Mouse (Mus musculus) CH12F3 (cell line): Measurements from ENCODE around the gene Abca17.

Experiments
- in situ Hi-C: fragments of 300-500 bp; cut with MboI; formaldehyde crosslinking; loops from 2 replicates; pipeline ENCODE4 v1.14.3; 2020; ENCODE audit warnings: low sequenced_read_pairs

Abca17 gene

GRCm38 (mm10) chr17:24350926-24351759, at the start of gene Abca17:
Abca17 (minus strand) TSS chr17:24351068.
- in situ Hi-C loops, result no loop called here

DNA sequence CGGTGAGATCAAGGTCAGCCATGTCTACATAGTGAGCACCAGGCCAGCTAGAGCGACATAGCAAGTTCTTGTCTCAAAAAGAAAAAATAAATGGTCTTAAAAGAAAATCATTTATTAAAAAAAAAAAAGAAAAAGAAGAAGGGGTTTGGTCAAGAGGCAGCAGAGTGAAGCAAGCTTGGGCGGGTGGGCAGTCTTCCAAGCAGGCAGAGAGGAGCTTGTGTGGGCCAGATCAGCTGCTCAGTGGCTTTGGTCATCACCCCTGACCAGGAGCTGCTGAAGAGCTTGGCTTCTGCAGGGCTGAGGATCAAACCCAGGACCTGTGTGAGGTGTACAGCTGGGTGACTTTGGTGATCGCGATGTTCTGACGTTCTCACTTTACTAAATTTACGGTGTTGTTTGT, 43.6 kb upstream of the Abca17 start:
- in situ Hi-C loops, result no loop called here

- in situ Hi-C loops, result no loop called here
Observed at GRCm38 (mm10) chr17:24393527-24393926, 42.7 kb upstream of the Abca17 start.

- in situ Hi-C loops, result no loop called here
Observed at GRCm38 (mm10) chr17:24391149-24391548, 40.3 kb upstream of the Abca17 start.

GRCm38 (mm10) chr17:24389865-24390264, 39.0 kb upstream of the Abca17 start:
- in situ Hi-C loops, result no loop called here

DNA sequence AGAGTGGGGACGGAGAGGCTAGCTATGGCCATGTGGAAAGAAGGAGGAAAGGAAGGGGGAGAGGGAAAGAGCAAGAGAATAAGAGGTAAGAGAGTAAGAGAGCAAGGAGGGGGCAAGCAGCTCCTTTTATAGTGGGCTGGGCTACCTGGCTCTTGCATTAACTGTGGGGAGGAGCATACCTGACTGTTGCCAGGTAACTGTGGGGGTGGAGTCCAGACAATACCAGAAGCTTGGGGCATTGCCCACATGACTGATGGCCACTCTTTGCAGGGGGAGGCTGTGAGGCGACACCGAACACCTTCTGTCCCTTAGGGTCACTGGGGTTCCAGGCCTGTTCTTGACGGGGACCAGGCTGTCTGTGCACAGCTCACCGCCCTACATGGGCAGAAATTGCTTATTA, 37.8 kb upstream of the Abca17 start:
- in situ Hi-C loops, result no loop called here

DNA sequence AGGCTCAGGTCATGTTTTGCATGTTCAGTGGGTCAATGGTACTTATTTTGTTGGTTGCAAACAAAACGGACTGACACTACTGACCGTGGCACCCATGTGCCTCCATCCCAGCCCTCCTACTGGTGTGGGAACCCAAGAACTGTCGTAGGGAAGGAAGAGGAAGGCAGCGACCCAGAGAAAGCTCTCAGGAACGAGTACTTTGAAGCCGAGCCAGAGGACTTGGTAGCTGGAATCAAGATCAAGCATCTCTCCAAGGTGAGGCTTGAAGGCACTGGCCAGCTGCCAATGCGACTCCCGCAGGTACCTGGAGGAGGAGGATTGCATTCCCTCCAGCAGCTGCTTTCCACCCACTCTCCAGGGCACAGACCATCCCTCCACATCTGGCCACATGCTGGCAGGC, 32.9 kb upstream of the Abca17 start:
- in situ Hi-C loops, result no loop called here

DNA sequence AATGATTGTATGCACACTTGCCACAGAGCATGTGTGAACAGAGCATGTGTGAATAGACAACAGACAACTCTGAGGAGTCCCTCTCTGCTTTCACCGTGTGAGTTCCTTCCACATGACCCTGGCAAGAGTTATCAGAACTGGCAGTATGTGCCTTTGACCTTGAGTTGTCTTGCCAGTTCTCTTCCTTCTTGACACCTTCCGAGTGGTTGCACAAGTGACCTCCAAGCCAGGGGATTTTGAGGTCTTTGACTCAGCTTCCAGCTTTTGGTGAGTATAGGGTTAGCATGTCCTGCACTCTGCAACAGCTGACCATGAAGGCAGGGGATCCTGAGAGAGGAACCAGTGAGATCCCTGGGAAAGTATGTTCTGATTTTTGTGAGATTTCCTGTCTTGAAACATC, 27.6 kb upstream of the Abca17 start:
- in situ Hi-C loops, result no loop called here

- in situ Hi-C loops, result no loop called here
Observed at GRCm38 (mm10) chr17:24375886-24376285, 25.0 kb upstream of the Abca17 start.

DNA sequence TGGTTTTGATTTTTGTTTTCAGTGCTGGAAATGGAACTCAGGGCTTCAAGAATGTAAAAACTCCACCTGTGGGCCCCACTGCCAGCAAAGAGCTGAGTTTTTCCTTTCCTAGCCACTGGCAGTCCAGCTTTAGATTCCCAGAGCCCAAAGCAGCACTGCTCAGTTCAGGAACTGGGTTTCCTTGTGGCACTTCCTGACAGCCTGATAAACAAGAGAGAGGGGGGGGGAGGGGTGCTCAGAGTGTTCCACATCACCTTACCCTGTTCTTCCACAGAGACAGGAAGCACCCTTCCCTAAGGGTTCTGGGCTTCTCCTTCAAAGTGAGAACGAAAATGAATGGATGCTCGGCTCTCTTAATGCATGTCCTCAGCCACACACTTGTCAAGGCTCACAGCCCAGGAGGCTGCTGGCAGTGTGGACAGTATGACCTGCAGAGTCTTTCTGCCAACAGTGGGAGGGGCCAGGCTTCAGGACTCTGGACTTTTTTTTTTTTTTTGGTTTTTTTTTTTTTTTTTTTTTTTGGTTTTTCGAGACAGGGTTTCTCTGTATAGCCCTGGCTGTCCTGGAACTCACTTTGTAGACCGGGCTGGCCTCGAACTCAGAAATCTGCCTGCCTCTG, 24.3 kb upstream of the Abca17 start:
- in situ Hi-C loops, result no loop called here

DNA sequence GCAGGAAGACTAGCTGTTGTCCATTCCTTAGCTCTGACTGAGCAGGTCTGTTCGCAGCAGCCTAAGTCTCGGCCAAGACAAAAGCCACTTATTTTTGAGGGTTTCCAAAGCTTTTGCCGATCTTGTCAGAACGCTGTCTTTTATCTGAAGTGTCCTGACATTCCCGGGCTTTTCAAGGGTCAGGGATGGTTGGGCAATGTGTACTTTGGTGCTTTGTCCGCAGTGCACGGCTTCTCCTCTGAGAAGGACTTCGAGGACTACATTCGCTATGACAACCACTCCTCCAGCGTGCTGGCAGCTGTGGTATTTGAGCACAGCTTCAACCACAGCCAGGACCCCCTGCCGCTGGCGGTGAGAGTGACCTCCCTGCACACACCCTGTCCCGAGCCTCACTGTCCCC, 15.0 kb upstream of the Abca17 start:
- in situ Hi-C loops, result no loop called here

DNA sequence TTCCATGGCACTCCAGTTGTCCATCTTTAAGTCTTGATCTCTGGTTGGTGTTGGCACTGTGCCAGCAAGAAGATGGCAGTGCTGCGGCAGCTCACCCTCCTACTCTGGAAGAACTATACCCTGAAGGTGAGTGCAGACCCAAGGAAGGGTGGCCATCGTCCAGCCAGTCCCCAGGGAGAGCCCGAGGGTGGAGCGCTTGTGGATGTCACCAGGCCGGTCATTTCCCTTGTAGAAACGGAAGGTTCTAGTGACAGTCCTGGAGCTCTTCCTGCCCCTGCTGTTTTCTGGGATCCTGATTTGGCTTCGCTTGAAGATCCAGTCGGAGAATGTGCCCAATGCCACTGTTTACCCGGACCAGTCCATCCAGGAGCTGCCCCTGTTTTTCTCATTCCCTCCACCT, 13.6 kb upstream of the Abca17 start:
- in situ Hi-C loops, result no loop called here

DNA sequence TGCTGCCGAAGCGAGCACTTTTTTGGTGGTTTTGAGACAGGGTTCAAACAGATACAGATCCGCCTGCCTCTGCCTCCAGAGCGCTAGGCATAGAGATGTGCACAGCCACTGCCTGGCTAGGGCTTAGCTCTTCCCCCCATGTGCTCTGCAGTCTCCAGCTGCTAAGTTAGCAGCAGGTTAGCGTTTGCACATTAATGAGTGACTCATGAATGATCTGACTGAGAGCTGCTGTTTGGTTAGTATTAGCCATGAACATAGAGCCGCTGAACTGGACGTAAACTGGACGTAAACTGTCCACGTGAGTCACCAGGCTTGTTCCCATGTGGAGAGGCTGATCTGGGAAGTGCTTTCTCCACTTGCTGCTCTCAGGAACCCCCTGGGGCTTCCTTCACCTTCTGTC, 11.7 kb upstream of the Abca17 start:
- in situ Hi-C loops, result no loop called here

GRCm38 (mm10) chr17:24361291-24361690, 10.4 kb upstream of the Abca17 start:
- in situ Hi-C loops, result no loop called here

GRCm38 (mm10) chr17:24360841-24361240, 10.0 kb upstream of the Abca17 start:
- in situ Hi-C loops, result no loop called here

GRCm38 (mm10) chr17:24359903-24360302, 9.0 kb upstream of the Abca17 start:
- in situ Hi-C loops, result no loop called here

- in situ Hi-C loops, result no loop called here
Observed at GRCm38 (mm10) chr17:24359006-24359405, 8.1 kb upstream of the Abca17 start.

DNA sequence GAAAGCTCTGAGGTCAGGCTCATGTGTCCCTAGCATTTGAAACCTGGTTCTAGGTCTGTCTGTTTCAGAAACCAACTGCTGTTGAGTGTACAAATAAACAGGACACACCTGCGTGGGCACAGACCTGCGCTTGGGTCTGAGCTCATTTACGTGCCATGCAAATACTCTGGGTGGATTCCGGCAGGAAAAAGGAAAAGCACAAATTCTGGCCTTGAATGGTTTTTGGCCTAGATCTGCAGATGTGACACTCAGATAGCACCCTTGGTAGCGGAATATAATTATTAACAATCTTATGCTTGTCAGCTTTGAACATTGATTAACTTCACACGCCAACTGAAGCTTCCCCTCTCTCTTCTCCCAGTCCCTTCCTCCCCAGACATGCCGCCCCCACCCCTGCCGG, 4.4 kb upstream of the Abca17 start:
- in situ Hi-C loops, result no loop called here

DNA sequence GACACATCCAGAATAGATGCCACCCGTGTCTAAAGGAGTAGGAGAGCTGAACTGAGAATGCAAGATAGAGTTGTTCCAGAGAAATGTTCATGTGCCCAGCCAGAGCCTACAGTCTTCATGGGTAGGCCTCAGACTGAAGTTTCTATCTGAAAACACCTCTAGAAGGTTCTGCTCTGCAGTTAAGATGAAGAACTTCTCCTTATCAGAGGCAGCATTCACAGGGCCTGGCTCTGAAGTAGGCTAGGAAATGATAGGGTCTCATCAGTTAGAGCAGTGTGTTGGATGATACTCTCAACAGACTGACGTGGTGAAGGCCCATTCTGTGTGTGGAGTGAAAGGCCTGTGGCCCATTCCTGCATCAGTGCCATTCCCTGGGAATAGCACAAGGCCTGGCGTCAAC, 3.1 kb upstream of the Abca17 start:
- in situ Hi-C loops, result no loop called here

- in situ Hi-C loops, result no loop called here
Observed at GRCm38 (mm10) chr17:24352370-24353194, 1.7 kb upstream of the Abca17 start.

GRCm38 (mm10) chr17:24351760-24352357, 991 bp upstream of the Abca17 start, which contains the start of gene Abca3:
Abca3 (plus strand) TSS chr17:24351950.
- in situ Hi-C loops, result no loop called here
